Mouse (Mus musculus) kidney, adult 2 months (tissue): Measurements from ENCODE around the gene Opn4.
A peak's percentile ranks its signal among the peaks of the same experiment; 100 is the strongest.

ENCODE experiments used
- CTCF ChIP-seq: fragments of 200-500 bp; conservative IDR thresholded peaks from 2 replicates; pipeline ENCODE4 v1.5.1; 2011; ENCODE audit warnings: low read depth, mild to moderate bottlenecking, control low read depth, low read length, moderate library complexity, mixed read lengths; ENCODE audit not compliant: insufficient read depth, insufficient read length
- POLR2A ChIP-seq: fragments of 200-500 bp; IDR thresholded peaks from one replicate; pipeline ENCODE4 v1.6.1; 2011; ENCODE audit warnings: low read depth, low read length, control low read depth

GRCm38 (mm10) chr14:34574068-34574467 is 25.9 kb downstream of the Opn4 start:
- TF ChIP-seq CTCF (peak; percentile 63), POLR2A (no peak)
